Mouse (Mus musculus) olfactory bulb, adult 2 months (tissue): ENCODE results near the gene Ksr2.

Source experiments
- CTCF ChIP-seq: fragments of 200-500 bp; IDR thresholded peaks from 2 replicates; pipeline ENCODE4 v1.5.1; 2012; ENCODE audit warnings: low read depth, mild to moderate bottlenecking, low read length, moderate library complexity; ENCODE audit not compliant: insufficient read depth
- POLR2A ChIP-seq: fragments of 200-500 bp; IDR thresholded peaks from 2 replicates; pipeline ENCODE4 v1.6.1; 2012; ENCODE audit warnings: mild to moderate bottlenecking, low read depth, low read length, moderate library complexity; ENCODE audit not compliant: insufficient read depth

DNA sequence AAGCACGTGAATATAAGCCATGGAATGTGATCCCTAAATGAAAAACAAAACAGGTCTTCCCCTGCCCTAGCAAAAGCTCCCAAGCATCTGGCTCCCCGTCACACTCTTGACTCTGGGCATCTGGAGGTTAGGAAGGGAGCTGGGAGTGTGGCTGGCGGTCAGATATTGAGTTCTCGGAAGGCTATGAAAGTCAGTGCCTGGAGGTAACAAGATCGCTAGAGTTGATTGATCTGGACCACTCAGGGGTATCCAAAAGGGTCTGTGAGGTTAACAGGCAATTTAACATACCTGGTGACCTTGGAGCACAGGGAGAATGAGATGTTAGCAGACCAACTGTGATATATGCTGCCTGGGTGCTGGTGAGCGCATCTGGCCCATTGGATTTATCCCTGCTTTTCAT is 283.8 kb downstream of the Ksr2 start:
- TF ChIP-seq CTCF: no peak
- TF ChIP-seq POLR2A: no peak
